Mouse (Mus musculus) ES-Bruce4 (cell line): ENCODE results near the gene Col9a3.

Experiments
- CTCF ChIP-seq: IDR thresholded peaks from one replicate; pipeline ENCODE4 v1.8.1; 2011; ENCODE audit warnings: low read depth, low read length
- EP300 ChIP-seq: IDR thresholded peaks from 2 replicates; pipeline ENCODE4 v1.6.1; 2011; ENCODE audit warnings: low read depth, low read length; ENCODE audit not compliant: insufficient read depth
- POLR2A ChIP-seq: IDR thresholded peaks from one replicate; pipeline ENCODE4 v1.8.1; 2011; ENCODE audit warnings: low read length; ENCODE audit not compliant: insufficient read depth

DNA sequence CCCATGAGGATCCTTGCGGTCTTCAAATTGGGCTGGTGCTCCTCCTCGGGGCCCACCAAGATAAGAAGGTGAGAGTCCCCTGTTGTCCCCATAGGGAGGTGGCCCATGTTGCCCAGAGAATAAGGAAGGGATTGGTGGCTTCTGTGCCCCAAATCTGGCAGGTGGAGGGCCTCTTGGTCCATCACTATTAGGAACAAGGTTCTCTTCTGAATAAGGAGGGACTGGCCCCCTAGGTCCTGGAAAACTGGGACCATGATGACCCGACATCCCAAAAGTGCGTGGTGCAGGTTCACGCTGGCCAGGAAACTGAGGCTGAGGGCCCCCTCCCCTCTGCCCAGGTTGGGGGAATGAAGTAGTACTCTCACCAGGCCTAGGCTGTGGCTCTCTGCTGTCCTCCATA is 62.9 kb downstream of the Col9a3 start:
- TF ChIP-seq CTCF, result no peak
- TF ChIP-seq POLR2A, result no peak
- no peak for TF ChIP-seq EP300
